Mouse (Mus musculus) A20 (cell line): ENCODE measurements around the gene Cd164l2.

Experiments
- DNase-seq: peaks from one replicate; pipeline ENCODE4 v3.0.0-alpha.2; 2011; ENCODE audit warnings: low read depth, low spot score

Gene Cd164l2

GRCm38 (mm10) chr4:133211751-133212561 lies at the start of gene Cd164l2, which contains the start of gene Gpr3:
TSS of gene Cd164l2 (plus strand) at chr4:133212131.
TSS of gene Gpr3 (minus strand) at chr4:133212536.
- DNase-seq = no peak

GRCm38 (mm10) chr4:133162196-133162595 lies 49.7 kb upstream of the Cd164l2 start:
- no peak for DNase-seq

- DNase-seq = no peak
Measured at GRCm38 (mm10) chr4:133166773-133167172, 45.2 kb upstream of the Cd164l2 start.

GRCm38 (mm10) chr4:133169237-133170055 lies 42.5 kb upstream of the Cd164l2 start:
- DNase-seq = peak; percentile 79

- DNase-seq = peak; percentile 88
Measured at GRCm38 (mm10) chr4:133170056-133170524, 41.8 kb upstream of the Cd164l2 start.

GRCm38 (mm10) chr4:133170616-133171015 lies 41.3 kb upstream of the Cd164l2 start:
- DNase-seq = no peak

- DNase-seq = no peak
Measured at GRCm38 (mm10) chr4:133172451-133172850, 39.5 kb upstream of the Cd164l2 start.

- DNase-seq = peak; percentile 52
Measured at GRCm38 (mm10) chr4:133174361-133174760, 37.6 kb upstream of the Cd164l2 start.

GRCm38 (mm10) chr4:133175274-133175673 lies 36.7 kb upstream of the Cd164l2 start:
- DNase-seq = no peak

GRCm38 (mm10) chr4:133175998-133176760 lies 35.8 kb upstream of the Cd164l2 start:
- DNase-seq = no peak

- no peak for DNase-seq
Measured at GRCm38 (mm10) chr4:133176761-133177403, 35.0 kb upstream of the Cd164l2 start.

- no peak for DNase-seq
Measured at GRCm38 (mm10) chr4:133178305-133178704, 33.6 kb upstream of the Cd164l2 start.

GRCm38 (mm10) chr4:133179258-133179657 lies 32.7 kb upstream of the Cd164l2 start:
- DNase-seq = no peak

GRCm38 (mm10) chr4:133182439-133183033 lies 29.4 kb upstream of the Cd164l2 start:
- DNase-seq = peak; percentile 53

GRCm38 (mm10) chr4:133184031-133184897 lies 27.7 kb upstream of the Cd164l2 start:
- no peak for DNase-seq

- DNase-seq = no peak
Measured at GRCm38 (mm10) chr4:133184898-133185665, 26.8 kb upstream of the Cd164l2 start.

- DNase-seq = no peak
Measured at GRCm38 (mm10) chr4:133185893-133186292, 26.0 kb upstream of the Cd164l2 start.

GRCm38 (mm10) chr4:133186856-133187255 lies 25.1 kb upstream of the Cd164l2 start:
- DNase-seq = no peak

GRCm38 (mm10) chr4:133189396-133189795 lies 22.5 kb upstream of the Cd164l2 start:
- DNase-seq = no peak
